8 mouse cellular contexts compared by ENCODE assay signal in genomic region chr13:67637294-67638007, GRCm38 (mm10). TPM values are rescaled to one million over a fixed set of nuclear protein-coding genes. Genes with fewer than 3 reads are reported as not detected.
DNase-seq lines count a peak whose midpoint lies in the region; ATAC-seq lines count a peak whose summit lies in the region.

Gm49345 (minus strand) TSS chr13:67637769.
Zfp729a (minus strand) TSS chr13:67637791.

- H3K9ac ChIP-seq in hindbrain, embryonic 12.5 days: peak within 1 kb of the TSS; percentile 75

- ATAC-seq in hindbrain, embryonic 12.5 days (ENCODE audit: low FRiP score): peak; percentile 99

- peak within 1 kb of the TSS; percentile 49 for H3K4me2 ChIP-seq in hindbrain, embryonic 12.5 days (replicated peaks)

- peaks cover 2% of the 10 kb centered on the region; the same call in 1 of the 2 replicates for H3K4me1 ChIP-seq in hindbrain, embryonic 12.5 days

- WGBS in hindbrain, embryonic 12.5 days: under 1% methylated on average over 19 of the region's 19 CpGs

- DNase-seq in NIH3T3 (ENCODE audit: low read depth): peak; percentile 92
- DNase-seq in cerebellum, postnatal 10 days: peak; percentile 85 to 87
- peak; percentile 76 to 78 for DNase-seq in frontal cortex, postnatal 10 days (ENCODE audit: low spot score in 2 of 2)
- peak; percentile 74 to 92 for DNase-seq in layer of hippocampus, postnatal 14 days (ENCODE audit: low spot score in 2 of 2)
- DNase-seq in lung, postnatal 14 days: peak; percentile 85
- DNase-seq in retina, adult 2 months (ENCODE audit: low read depth, low spot score): peak; percentile 84
- peak; percentile 74 to 82 for DNase-seq in thymus, postnatal 36 days

- H3K9me3 ChIP-seq in hindbrain, embryonic 12.5 days (replicated peaks): no peaks in the 10 kb centered on the region

- no peaks in the 10 kb centered on the region for H3K27me3 ChIP-seq in hindbrain, embryonic 12.5 days

- H3K36me3 ChIP-seq in hindbrain, embryonic 12.5 days: no peaks in the 10 kb centered on the region

- peak within 1 kb of the TSS; percentile 79 for H3K4me3 ChIP-seq in hindbrain, embryonic 12.5 days

- peak within 1 kb of the TSS; percentile 57; the same call in 1 of the 2 replicates for H3K27ac ChIP-seq in hindbrain, embryonic 12.5 days

RNA-seq across cellular contexts. Expression of gene Gm49345, which starts in this region (rescaled TPM):
- polyA plus RNA-seq in hindbrain, embryonic 12.5 days (2016; fragmentation: Nextera tagmentation; extraction: Ambion mirVana): not detected in 2 replicates
- 1 to 10 TPM; 1.3 to 1.5 TPM for total RNA-seq in layer of hippocampus, postnatal 14 days (2021)

RNA-seq across cellular contexts. Expression of gene Zfp729a, which starts in this region (rescaled TPM):
- 2.9 and 3.7 TPM in 2 replicates for polyA plus RNA-seq in hindbrain, embryonic 12.5 days (2016; fragmentation: Nextera tagmentation; extraction: Ambion mirVana)
- 10 to 100 TPM in 1 of 2 experiments, 1 to 10 TPM in 1; 9.8 to 10.4 TPM for total RNA-seq in layer of hippocampus, postnatal 14 days (2021)

Comparison
In these comparisons a context has a peak if more than half of its experiments do, and no peak if none do; other contexts are left out.
1. Peak in every context shown above with its lines: DNase-seq, ATAC-seq, H3K4me3 ChIP-seq and H3K27ac ChIP-seq.